ENCODE assay signal across 8 mouse cellular contexts in genomic region chr11:32349284-32349953, GRCm38 (mm10). TPM values are rescaled to one million over a fixed set of nuclear protein-coding genes. Genes with fewer than 3 reads are reported as not detected.
DNase-seq lines count a peak whose midpoint lies in the region; ATAC-seq and TF ChIP-seq lines count a peak whose summit lies in the region.

No protein-coding gene starts in this region.

- peaks cover 50% of the 10 kb centered on the region for H3K36me3 ChIP-seq in hindbrain, embryonic 10.5 days
- H3K36me3 ChIP-seq in lung, postnatal 0 days (ENCODE audit: insufficient read depth, low read length): no peaks in the 10 kb centered on the region
- peaks cover 16% of the 10 kb centered on the region for H3K36me3 ChIP-seq in stomach, embryonic 15.5 days

- H3K27ac ChIP-seq in hindbrain, embryonic 10.5 days: peak overlapping the region; percentile 99
- peak overlapping the region; percentile 77; the same call in 1 of the 2 replicates for H3K27ac ChIP-seq in lung, postnatal 0 days (ENCODE audit: low read length)
- H3K27ac ChIP-seq in stomach, embryonic 15.5 days: peak overlapping the region; percentile 59; the same call in 1 of the 2 replicates

- no peak for TF ChIP-seq CTCF in lung, postnatal 0 days (IDR thresholded peaks at IDR 0.05)

- TF ChIP-seq EP300 in lung, postnatal 0 days (IDR thresholded peaks at IDR 0.05): no peak

- no peak overlapping the region for H3K9ac ChIP-seq in lung, postnatal 0 days (replicated peaks; ENCODE audit: low read depth)
- H3K9ac ChIP-seq in stomach, embryonic 15.5 days: no peak overlapping the region

- peak overlapping the region; percentile 97 for H3K4me3 ChIP-seq in hindbrain, embryonic 10.5 days
- 0 out of 2 replicates have a peak overlapping the region, but pooled peaks have one; percentile 81 for H3K4me3 ChIP-seq in lung, postnatal 0 days (ENCODE audit: low read depth, low read length)
- H3K4me3 ChIP-seq in stomach, embryonic 15.5 days (replicated peaks): peak overlapping the region; percentile 84

- H3K27me3 ChIP-seq in hindbrain, embryonic 10.5 days (ENCODE audit: insufficient read depth, poor library complexity, severe bottlenecking): 0 out of 2 replicates have a peak, but pooled peaks cover 5% of the 10 kb centered on the region
- no peaks in the 10 kb centered on the region for H3K27me3 ChIP-seq in lung, postnatal 0 days (replicated peaks; ENCODE audit: insufficient read depth, low read length)
- no peaks in the 10 kb centered on the region for H3K27me3 ChIP-seq in stomach, embryonic 15.5 days (replicated peaks)

- ATAC-seq in lung, postnatal 0 days: peak; percentile 16
- ATAC-seq in stomach, embryonic 15.5 days (ENCODE audit: insufficient read depth, low FRiP score, low read depth): no peak
- no peak for ATAC-seq in erythroblast, adult 5-6 weeks (replicated peaks; ENCODE audit: low FRiP score, poor library complexity, severe bottlenecking)

- H3K4me2 ChIP-seq in lung, postnatal 0 days (replicated peaks; ENCODE audit: low read depth, low read length): peak overlapping the region; percentile 82
- peak overlapping the region; percentile 89 for H3K4me2 ChIP-seq in stomach, embryonic 15.5 days

- peaks cover 49% of the 10 kb centered on the region for H3K4me1 ChIP-seq in hindbrain, embryonic 10.5 days (replicated peaks)
- H3K4me1 ChIP-seq in lung, postnatal 0 days (ENCODE audit: insufficient read depth, low read depth, low read length): no peaks in the 10 kb centered on the region; the same call in 1 of the 2 replicates
- peaks cover 34% of the 10 kb centered on the region for H3K4me1 ChIP-seq in stomach, embryonic 15.5 days

- H3K9me3 ChIP-seq in hindbrain, embryonic 10.5 days: peaks cover 2% of the 10 kb centered on the region; the same call in 1 of the 2 replicates
- no peaks in the 10 kb centered on the region for H3K9me3 ChIP-seq in lung, postnatal 0 days (ENCODE audit: low read length)
- H3K9me3 ChIP-seq in stomach, embryonic 15.5 days: no peaks in the 10 kb centered on the region

- WGBS in hindbrain, embryonic 10.5 days: 76% methylated on average over 13 of the region's 13 CpGs
- 46% methylated on average over 13 of the region's 13 CpGs for WGBS in lung, postnatal 0 days
- 56% methylated on average over 13 of the region's 13 CpGs for WGBS in stomach, embryonic 15.5 days

- peak; percentile 67 for DNase-seq in 3134 (ENCODE audit: extremely low read depth, insufficient read length, low spot score)
- peak; percentile 64 for DNase-seq in c-Kit-positive CD71-negative TER-119-negative erythroid progenitor cells, embryonic 14.5 days (ENCODE audit: low read depth)
- no peak for DNase-seq in hindbrain, embryonic 10.5 days (ENCODE audit: low spot score)
- peak; percentile 55 for DNase-seq in lung, postnatal 0 days (ENCODE audit: low spot score)
- no peak for DNase-seq in right cerebral cortex, adult 2 months (ENCODE audit: low spot score in 2 of 2)
- no peak for DNase-seq in urinary bladder, postnatal 14 days (ENCODE audit: low spot score)

RNA-seq across cellular contexts. Expression of gene Sh3pxd2b, which starts 1.8 kb away (rescaled TPM):
- 29.7 and 30.8 TPM in 2 replicates for polyA plus RNA-seq in hindbrain, embryonic 10.5 days (2016; fragmentation: Nextera tagmentation; extraction: Ambion mirVana)
- 7.4 and 9.4 TPM in 2 replicates for polyA plus RNA-seq in lung, postnatal 0 days (2015; fragmentation: Nextera tagmentation; extraction: Ambion mirVana)
- 18.6 and 20.3 TPM in 2 replicates for polyA plus RNA-seq in stomach, embryonic 15.5 days (2015; fragmentation: Nextera tagmentation; extraction: Ambion mirVana)
- 0.42 and 0.96 TPM in 2 replicates for total RNA-seq in erythroblast, adult 5-6 weeks (2015; ENCODE audit: low replicate concordance)
- total RNA-seq in erythroblast, adult 5-6 weeks (2017; ENCODE audit: low replicate concordance): 0.28 and 0.85 TPM in 2 replicates

RNA-seq across cellular contexts. Expression of gene Hbq1a, which starts 49.5 kb away (rescaled TPM):
- not detected in 2 replicates for polyA plus RNA-seq in hindbrain, embryonic 10.5 days (2016; fragmentation: Nextera tagmentation; extraction: Ambion mirVana)
- polyA plus RNA-seq in lung, postnatal 0 days (2015; fragmentation: Nextera tagmentation; extraction: Ambion mirVana): 0.94 and 1.4 TPM in 2 replicates
- 0.89 and 1.3 TPM in 2 replicates for polyA plus RNA-seq in stomach, embryonic 15.5 days (2015; fragmentation: Nextera tagmentation; extraction: Ambion mirVana)
- 28.2 and 42.2 TPM in 2 replicates for total RNA-seq in erythroblast, adult 5-6 weeks (2015; ENCODE audit: low replicate concordance)
- 17.0 and 21.0 TPM in 2 replicates for total RNA-seq in erythroblast, adult 5-6 weeks (2017; ENCODE audit: low replicate concordance)

RNA-seq across cellular contexts. Expression of gene Hba-a2, which starts 53.1 kb away (rescaled TPM):
- 4,383 and 4,938 TPM in 2 replicates for polyA plus RNA-seq in hindbrain, embryonic 10.5 days (2016; fragmentation: Nextera tagmentation; extraction: Ambion mirVana)
- polyA plus RNA-seq in lung, postnatal 0 days (2015; fragmentation: Nextera tagmentation; extraction: Ambion mirVana): 27,628 and 32,987 TPM in 2 replicates
- polyA plus RNA-seq in stomach, embryonic 15.5 days (2015; fragmentation: Nextera tagmentation; extraction: Ambion mirVana): 12,213 and 21,597 TPM in 2 replicates
- total RNA-seq in erythroblast, adult 5-6 weeks (2015; ENCODE audit: low replicate concordance): 143,341 and 149,783 TPM in 2 replicates
- 224,706 and 268,423 TPM in 2 replicates for total RNA-seq in erythroblast, adult 5-6 weeks (2017; ENCODE audit: low replicate concordance)

Comparison
In these comparisons a context has a peak if more than half of its experiments do, and no peak if none do; other contexts are left out.
1. DNase-seq: peak in 3134 (single experiment), c-Kit-positive CD71-negative TER-119-negative erythroid progenitor cells, embryonic 14.5 days (single experiment) and lung, postnatal 0 days (single experiment); none in hindbrain, embryonic 10.5 days (single experiment), right cerebral cortex, adult 2 months (0 of 2) and urinary bladder, postnatal 14 days (single experiment).
2. Peak in every context shown above with its lines, with median percentiles within 50 percentile points of each other: H3K27ac ChIP-seq and H3K4me3 ChIP-seq.